Mouse (Mus musculus): Measurements from ENCODE around the gene Tnfaip1.

- TF ChIP-seq USF1 (IDR thresholded peaks at IDR 0.05; ENCODE audit: low read depth), result no peak
- no peak for TF ChIP-seq CTCF (IDR thresholded peaks at IDR 0.05; ENCODE audit: control insufficient read depth, insufficient read depth, insufficient read length)
- no peak for TF ChIP-seq MYOD1 (IDR thresholded peaks at IDR 0.05; ENCODE audit: control insufficient read depth, insufficient read length, low read depth)
Measured at GRCm38 (mm10) chr11:78555623-78556022, 19.5 kb upstream of the Tnfaip1 start.
